Mouse (Mus musculus) thymus, postnatal 4 days (tissue): ENCODE measurements around the gene Rab8a.

Source experiments
- DNase-seq: peaks from one replicate; pipeline ENCODE4 v3.0.0; 2021

The Rab8a gene

GRCm38 (mm10) chr8:72146556-72146955, 14.4 kb upstream of the Rab8a start:
- DNase-seq = no peak

GRCm38 (mm10) chr8:72147266-72147665, 13.7 kb upstream of the Rab8a start:
- no peak for DNase-seq

GRCm38 (mm10) chr8:72149056-72149455, 11.9 kb upstream of the Rab8a start:
- DNase-seq = no peak

- no peak for DNase-seq
Observed at GRCm38 (mm10) chr8:72151418-72152078, 9.5 kb upstream of the Rab8a start.

GRCm38 (mm10) chr8:72153382-72153781, 7.6 kb upstream of the Rab8a start:
- DNase-seq = no peak

GRCm38 (mm10) chr8:72158096-72158495, 2.9 kb upstream of the Rab8a start:
- no peak for DNase-seq

GRCm38 (mm10) chr8:72158726-72159125, 2.3 kb upstream of the Rab8a start:
- no peak for DNase-seq

- DNase-seq = peak; percentile 34
Observed at GRCm38 (mm10) chr8:72160007-72160406, 993 bp upstream of the Rab8a start.

GRCm38 (mm10) chr8:72162821-72163220, 1.8 kb downstream of the Rab8a start:
- peak; percentile 34 for DNase-seq

- DNase-seq = peak; percentile 42
Observed at GRCm38 (mm10) chr8:72169098-72169668, 8.2 kb downstream of the Rab8a start.

GRCm38 (mm10) chr8:72169681-72170249, 8.8 kb downstream of the Rab8a start:
- peak; percentile 60 for DNase-seq

GRCm38 (mm10) chr8:72177346-72177925, 16.4 kb downstream of the Rab8a start:
- peak; percentile 81 for DNase-seq

- DNase-seq = no peak
Observed at GRCm38 (mm10) chr8:72183554-72184202, 22.7 kb downstream of the Rab8a start.

- no peak for DNase-seq
Observed at GRCm38 (mm10) chr8:72187793-72188331, 26.9 kb downstream of the Rab8a start.

GRCm38 (mm10) chr8:72189417-72190214, 28.6 kb downstream of the Rab8a start, which contains the start of gene Hsh2d:
Gene Hsh2d (plus strand): TSS chr8:72189638.
- DNase-seq = peak; percentile 78

GRCm38 (mm10) chr8:72190215-72190539, 29.2 kb downstream of the Rab8a start:
- no peak for DNase-seq

GRCm38 (mm10) chr8:72192065-72192464, 31.1 kb downstream of the Rab8a start:
- no peak for DNase-seq

GRCm38 (mm10) chr8:72197997-72198396, 37.0 kb downstream of the Rab8a start:
- no peak for DNase-seq

- no peak for DNase-seq
Observed at GRCm38 (mm10) chr8:72208582-72208981, 47.6 kb downstream of the Rab8a start.

- no peak for DNase-seq
Observed at GRCm38 (mm10) chr8:72210222-72210621, 49.2 kb downstream of the Rab8a start.

GRCm38 (mm10) chr8:72210710-72211109, 49.7 kb downstream of the Rab8a start:
- peak; percentile 23 for DNase-seq

- DNase-seq = no peak
Observed at GRCm38 (mm10) chr8:72211846-72212245, 50.8 kb downstream of the Rab8a start.
